Mouse (Mus musculus): ENCODE measurements around the gene Ube2q2.
A peak's percentile ranks its signal among the peaks of the same experiment; 100 is the strongest.
"Not testable (repeated sequence)": the region's sequence is repeated elsewhere in the genome, so short reads cannot be mapped to it uniquely, and the experiment has no call there.

Gene Ube2q2

DNA sequence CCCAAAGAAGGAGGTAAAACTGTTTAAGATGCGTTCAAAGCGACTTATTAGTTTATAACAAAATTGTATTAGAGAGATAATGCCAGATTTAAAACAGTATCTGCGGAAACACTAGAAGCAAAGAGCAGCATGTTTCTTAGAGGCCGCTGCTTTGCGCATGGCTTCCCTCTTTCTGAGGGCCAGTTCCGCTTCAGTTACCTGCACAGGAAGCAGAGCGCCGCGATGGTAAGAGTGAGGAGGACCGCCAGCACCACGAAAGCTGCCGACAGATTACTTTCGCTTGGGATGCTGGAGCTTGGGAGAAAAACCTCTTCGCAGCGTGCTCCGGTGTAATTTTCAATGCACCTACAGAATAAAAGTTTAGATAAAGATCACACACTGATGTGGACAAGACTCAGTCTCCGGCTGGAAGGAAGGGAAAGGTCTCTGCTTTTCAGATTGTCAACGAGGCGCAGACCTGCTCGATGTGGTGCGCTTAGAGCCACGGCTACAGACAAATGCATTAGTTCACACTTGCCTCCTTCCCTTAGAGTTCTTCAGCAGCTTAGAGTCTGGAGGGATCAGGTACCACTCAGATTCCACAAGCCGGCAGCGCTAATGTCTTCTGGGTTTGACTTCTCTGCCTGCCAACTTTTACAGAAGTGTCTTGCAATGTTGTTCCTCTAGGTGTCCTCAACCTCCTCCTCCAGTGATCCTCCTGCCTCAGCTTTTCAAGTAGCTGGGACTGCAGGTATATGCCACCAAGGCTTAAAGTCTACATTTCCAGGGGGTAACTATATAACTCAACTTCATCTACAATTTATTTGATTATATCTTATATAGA, 93.4 kb downstream of the Ube2q2 start:
- DNase-seq (ENCODE audit: low read depth, low spot score) = no peak

DNA sequence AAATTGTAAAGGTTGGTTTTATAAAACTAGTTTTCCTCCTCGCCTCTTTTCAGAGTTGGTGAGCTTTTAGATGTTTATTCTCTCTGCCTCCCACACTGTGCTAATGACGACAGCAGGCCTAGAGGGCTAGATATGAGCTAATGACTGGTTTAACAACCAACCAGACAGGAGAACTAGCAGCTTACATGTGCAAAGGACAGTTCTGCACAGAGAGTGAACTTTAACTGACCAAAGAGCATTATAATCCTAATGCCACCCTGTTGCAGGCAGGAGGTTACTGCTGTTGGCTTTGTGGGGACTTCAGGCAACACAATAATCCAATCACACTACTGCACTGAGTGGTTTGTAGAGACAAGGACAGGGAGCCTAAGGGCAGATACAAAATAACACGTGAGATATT, 94.6 kb downstream of the Ube2q2 start:
- DNase-seq (ENCODE audit: low read depth, low spot score) = no peak

DNA sequence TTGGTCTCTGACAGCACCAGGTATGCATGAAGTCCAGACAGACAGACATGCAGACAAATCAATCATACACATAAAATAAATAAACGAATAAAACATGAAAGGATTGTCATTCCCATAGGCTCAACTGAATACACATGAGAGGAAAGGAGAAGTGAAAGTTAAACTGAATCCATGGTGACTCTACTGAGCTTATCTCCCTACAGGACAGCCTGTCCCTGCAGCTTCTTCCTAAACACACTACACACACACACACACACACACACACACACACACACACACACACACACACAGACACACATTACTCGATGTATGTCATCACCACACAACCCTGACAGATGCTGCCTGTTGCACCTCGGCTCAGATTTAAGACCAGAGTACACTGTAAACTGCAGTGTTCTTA, 95.4 kb downstream of the Ube2q2 start:
- DNase-seq (ENCODE audit: low read depth, low spot score) = no peak

DNA sequence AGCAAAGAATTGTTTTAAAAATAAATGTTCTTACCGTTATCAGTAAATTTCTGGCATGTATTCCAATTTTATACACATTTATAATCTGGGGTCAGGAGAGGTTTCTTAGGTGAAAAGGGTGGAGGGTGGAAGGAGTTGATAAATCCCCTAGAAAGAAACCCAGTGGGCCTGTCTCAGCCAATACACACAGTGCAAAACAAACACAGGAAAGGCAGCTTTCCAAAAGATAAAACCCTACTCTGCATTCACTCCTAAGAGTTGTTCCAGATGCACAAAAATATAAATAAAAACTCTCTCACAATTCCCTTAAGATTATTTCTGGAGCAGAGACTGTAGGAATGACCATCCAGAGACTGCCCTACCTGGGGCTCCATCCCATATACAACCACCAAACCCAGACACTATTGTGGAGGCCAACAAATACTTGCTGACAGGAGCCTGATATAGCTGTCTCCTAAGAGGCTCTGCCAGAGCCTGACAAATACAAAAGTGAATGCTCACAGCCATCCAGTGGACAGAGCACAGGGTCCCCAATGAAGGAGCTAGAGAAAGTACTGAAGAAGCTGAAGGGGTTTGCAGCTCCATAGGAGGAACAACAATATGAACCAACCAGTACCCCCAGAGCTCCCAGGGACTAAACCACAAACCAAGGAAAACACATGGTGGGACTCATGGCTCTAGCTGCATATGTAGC, 96.5 kb downstream of the Ube2q2 start:
- not testable (repeated sequence) for DNase-seq (ENCODE audit: low read depth, low spot score)

DNA sequence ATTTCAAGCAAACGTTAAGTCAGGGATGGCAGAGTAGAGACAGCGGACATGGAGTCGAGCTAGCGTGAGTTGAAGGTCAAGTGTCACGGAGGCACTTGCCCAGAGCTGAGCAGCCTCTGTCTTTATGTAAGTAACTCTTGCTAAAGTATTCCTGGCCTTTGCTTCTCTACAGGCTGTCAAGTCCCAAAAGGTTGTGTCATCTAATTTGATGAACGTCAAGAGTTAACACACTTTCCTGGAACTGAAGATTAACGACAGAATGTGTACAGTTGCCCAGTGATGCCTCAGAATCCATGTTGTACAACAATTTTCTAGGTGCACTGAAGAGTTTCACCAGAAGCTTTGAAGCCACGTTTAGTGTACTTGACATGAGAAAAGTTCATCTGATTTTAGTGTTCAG, 97.8 kb downstream of the Ube2q2 start:
- DNase-seq (ENCODE audit: low read depth, low spot score) = no peak

DNA sequence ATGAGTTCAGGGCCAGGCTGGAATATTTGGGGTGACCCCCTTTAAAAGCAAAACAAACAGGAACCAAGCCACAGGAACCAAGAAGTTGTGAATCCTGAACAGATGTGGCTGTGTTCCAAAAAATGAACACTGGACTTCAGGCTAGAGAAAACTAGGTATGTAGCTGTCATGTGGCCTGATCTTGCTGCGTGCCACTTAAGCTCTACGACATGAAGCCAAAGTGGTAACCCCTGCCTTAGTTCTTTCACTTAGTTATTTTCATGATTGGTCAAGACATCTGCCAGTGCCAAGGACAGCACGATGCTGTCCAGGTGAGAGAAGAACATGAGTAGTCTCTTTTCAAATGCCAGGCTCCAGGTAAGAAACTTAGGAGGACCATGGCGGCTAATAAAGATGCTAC, 98.3 kb downstream of the Ube2q2 start:
- no peak for DNase-seq (ENCODE audit: low read depth, low spot score)

DNA sequence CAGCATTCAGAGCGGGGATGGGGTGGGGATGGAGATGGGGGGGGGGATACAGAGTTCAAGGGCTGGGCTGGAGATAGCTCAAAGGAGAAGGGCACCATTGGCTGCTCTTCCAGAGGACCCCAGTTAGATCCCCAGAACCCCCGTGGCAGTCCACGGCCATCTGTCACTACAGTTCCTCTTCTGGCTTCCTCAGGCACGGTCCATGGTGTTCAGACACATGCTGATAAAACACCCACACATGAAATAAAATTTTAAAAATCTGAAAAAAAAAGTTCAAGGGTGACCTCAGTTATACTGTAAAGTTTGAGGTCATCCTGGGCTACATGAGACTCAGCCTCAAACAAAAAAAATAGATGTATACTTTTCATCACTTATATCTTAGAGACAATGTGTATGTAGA, 99.8 kb downstream of the Ube2q2 start:
- no peak for DNase-seq (ENCODE audit: low read depth, low spot score)

DNA sequence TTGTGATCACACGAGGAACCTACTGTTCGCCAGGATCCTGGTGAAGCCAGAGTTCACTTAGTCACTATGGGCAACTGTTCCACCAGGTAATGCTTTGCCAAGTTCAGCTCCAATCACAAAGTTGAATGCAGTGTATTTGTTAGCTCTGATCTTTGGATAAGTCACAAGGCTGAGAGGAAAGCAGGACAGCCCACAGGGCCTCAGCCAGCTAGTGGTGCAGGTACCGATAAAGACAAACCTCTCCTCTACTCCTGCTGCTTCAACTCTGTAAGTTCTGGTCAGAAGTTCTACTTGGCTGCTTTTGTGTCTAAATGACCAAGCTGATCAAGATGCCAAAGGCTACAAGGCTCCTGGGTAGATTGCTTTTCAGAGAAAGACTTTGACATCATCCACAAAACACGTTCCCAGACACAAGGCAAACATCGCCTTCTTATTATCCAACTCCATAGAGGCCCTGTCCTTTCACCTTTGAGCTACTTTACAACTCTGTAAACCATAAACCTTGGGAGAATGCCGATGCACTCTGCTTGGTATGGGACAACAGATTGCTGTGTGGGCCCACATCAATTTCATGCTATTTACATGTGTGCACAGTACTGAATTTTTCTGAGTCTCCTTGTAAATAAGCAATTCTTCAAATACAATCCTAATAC, 102.1 kb downstream of the Ube2q2 start:
- DNase-seq (ENCODE audit: low read depth, low spot score) = no peak

DNA sequence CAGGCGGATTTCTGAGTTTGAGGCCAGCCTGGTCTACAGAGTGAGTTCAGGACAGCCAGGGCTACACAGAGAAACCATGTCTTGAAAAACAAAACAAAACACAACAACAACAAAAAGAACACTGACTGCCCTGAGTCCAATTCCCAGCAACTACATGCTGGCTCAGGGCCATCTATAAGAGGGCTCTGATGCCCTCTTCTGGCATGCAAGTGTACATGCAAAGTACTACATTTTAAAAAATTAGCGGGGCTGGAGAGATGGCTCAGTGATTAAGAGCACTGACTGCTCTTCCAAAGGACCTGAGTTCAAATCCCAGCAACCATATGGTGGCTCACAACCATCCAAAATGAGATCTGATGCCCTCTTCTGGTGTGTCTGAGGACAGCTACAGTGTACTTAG, 103.4 kb downstream of the Ube2q2 start:
- not testable (repeated sequence) for DNase-seq (ENCODE audit: low read depth, low spot score)

DNA sequence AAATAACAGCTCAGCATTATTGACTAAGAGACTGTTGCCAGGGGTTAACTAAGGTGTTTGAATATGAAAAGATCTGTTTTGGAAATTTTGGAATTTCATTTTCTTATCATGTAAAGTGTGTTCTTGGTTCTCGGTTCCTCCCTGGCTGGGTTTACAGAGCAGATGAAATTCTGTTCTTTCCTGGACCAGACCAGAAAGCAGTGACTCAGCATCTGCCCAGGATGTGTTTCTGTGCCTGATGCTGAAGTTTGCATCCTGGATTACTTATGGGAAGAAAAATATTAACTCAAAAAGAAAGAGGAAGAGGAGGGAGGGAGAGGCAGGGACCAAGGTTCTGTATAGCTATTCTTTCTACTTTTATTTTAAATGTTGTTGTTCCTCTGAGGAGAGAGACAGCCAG, 105.2 kb downstream of the Ube2q2 start:
- no peak for DNase-seq (ENCODE audit: low read depth, low spot score)

DNA sequence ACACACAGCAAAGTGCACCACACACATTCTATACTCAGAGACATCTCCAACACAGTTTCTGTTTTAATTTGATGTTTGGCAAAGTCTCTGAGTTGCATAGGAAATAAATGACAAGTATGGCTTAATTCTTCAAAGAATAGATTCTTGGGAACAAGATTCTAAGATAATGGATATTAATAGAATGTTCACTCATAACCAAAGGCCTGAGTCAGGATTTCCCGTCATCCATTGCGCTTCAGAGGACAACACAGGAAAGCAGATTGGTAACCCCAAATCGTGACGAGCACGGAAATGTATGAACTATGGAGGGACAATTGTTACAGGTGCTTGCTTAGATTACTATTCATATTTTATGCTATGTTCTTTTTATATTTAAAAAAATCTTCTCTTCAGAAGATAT, 106.4 kb downstream of the Ube2q2 start:
- no peak for DNase-seq (ENCODE audit: low read depth, low spot score)

DNA sequence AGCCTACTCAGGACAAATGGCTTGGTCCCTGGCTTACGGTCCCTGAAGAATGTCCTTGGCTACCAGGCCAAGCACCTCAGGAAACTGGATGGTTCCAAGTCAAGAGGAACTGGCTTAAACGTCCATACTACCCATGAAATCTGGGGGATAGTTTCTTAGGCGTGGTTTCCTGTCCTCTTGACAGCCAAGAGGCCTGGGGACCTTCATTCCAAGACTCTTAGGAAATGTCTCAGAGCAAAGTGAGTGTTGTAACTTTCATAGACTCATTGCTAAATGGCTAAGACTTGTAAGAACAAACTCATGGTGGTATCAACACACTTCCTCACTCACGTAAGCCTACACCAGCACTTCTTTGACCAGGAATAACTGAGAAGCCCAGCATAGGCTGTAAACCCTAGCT, 107.0 kb downstream of the Ube2q2 start:
- DNase-seq (ENCODE audit: low read depth, low spot score) = peak; percentile 26

DNA sequence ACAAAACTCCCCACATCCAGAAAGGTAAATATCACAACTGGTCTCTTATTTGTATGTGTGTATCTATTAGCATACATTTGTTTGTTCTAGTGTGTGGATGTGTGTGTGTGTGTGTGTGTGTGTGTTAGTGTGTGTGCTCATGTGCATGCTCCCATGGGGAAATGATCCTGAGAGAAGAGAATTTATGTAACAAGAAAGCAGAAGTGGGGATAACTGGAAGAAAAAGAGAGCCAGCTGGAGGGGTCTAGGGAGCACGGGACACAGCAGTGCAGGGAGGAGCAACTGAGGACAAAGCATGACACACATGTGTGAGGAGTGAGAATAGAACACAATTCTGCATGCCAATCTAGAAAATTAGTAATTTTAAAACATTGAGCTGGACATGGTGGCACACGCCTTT, 108.5 kb downstream of the Ube2q2 start:
- DNase-seq (ENCODE audit: low read depth, low spot score) = no peak

All from skeletal muscle tissue, adult 2 months (tissue).